Mouse (Mus musculus) ZHBTc4 (cell line): ENCODE measurements at regions not wholly inside any gene's neighbourhood (a gene's known extent, or its start where the extent isn't known, plus 50 kb on each side); places are given as distances from the start of the nearest gene placed in this dataset.
A peak's percentile ranks its signal among the peaks of the same experiment; 100 is the strongest.

Experiments used
- DNase-seq: peaks from one replicate; pipeline ENCODE4 v3.0.0-alpha.2; 2011; ENCODE audit warnings: low read depth, low spot score

DNA sequence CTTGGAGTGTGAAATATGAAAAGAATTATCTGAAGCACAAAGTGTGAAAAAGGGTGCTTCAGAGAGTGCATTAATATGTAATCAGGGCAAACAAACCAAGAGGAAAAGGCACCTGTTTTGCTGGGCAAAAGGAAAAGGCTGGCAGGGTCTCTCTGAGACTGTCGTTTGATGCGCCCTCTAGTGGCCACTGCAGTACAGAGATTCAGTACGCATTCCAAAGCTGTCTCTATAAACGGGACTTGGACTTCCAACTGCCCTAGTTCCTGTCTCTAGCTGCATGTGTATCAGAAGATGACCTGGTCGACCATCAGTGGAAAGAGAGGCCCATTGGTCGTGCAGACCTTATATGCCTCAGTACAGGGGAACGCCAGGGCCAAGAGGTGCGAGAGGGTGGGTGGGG, 58.7 kb upstream of the D16Ertd472e start:
- DNase-seq, result peak; percentile 77

DNA sequence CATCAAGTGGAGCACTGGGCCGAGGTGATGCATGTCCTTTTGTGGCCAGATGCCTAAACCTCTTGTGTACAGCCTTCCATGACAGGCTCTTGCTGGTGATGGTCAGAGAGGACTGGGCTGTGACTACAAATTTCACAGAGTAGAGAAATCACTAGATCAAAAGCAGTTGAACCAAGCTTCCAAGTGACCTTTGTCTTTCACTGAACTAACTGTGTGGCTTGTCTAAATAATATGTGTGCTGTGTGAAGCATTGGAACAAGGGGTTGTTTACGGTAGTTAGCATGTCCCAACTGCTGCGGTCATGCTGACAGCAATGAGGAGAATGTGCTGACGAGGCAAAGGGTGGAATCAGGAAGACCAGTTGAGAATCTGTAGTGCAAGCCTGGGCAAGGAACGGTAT, 55.3 kb upstream of the D16Ertd472e start:
- DNase-seq, result no peak

- no peak for DNase-seq
Measured at GRCm38 (mm10) chr16:78626803-78627202, 50.3 kb upstream of the D16Ertd472e start.
